Mouse (Mus musculus): Measurements from ENCODE around the gene Prkar2b. TPM values are rescaled to one million over a fixed set of nuclear protein-coding genes. Genes with fewer than 3 reads are reported as not detected.

Gene Prkar2b
- polyA plus RNA-seq, 1 experiment from 2014 or later: 29.6 TPM

- ATAC-seq (ENCODE audit: insufficient read depth, low FRiP score, low read depth): no peak
- H3K4me1 ChIP-seq: no peaks in the 10 kb centered on the region
- WGBS: 63% methylated on average over 3 of the region's 3 CpGs
- no peak overlapping the region for H3K4me2 ChIP-seq
- H3K36me3 ChIP-seq: no peaks in the 10 kb centered on the region
- H3K9ac ChIP-seq: no peak overlapping the region
- H3K4me3 ChIP-seq (replicated peaks): no peak overlapping the region
- no peak overlapping the region for H3K27ac ChIP-seq
- no peaks in the 10 kb centered on the region for H3K9me3 ChIP-seq
- no peaks in the 10 kb centered on the region for H3K27me3 ChIP-seq (replicated peaks)
These were observed 25.8 kb upstream of the Prkar2b start for GRCm38 (mm10) chr12:32086874-32087273.

GRCm38 (mm10) chr12:32085856-32086255 is 24.8 kb upstream of the Prkar2b start:
- H3K4me1 ChIP-seq: no peaks in the 10 kb centered on the region
- ATAC-seq (ENCODE audit: insufficient read depth, low FRiP score, low read depth): no peak
- H3K36me3 ChIP-seq: no peaks in the 10 kb centered on the region
- no peak overlapping the region for H3K27ac ChIP-seq
- 58% methylated on average over 3 of the region's 3 CpGs for WGBS
- no peak overlapping the region for H3K4me2 ChIP-seq
- no peaks in the 10 kb centered on the region for H3K9me3 ChIP-seq
- H3K4me3 ChIP-seq (replicated peaks): no peak overlapping the region
- H3K27me3 ChIP-seq (replicated peaks): no peaks in the 10 kb centered on the region
- no peak overlapping the region for H3K9ac ChIP-seq

- no peaks in the 10 kb centered on the region for H3K36me3 ChIP-seq
- H3K4me3 ChIP-seq (replicated peaks): no peak overlapping the region
- no peak overlapping the region for H3K9ac ChIP-seq
- H3K4me1 ChIP-seq: no peaks in the 10 kb centered on the region
- no peak for ATAC-seq (ENCODE audit: insufficient read depth, low FRiP score, low read depth)
- no peak overlapping the region for H3K4me2 ChIP-seq
- H3K9me3 ChIP-seq: no peaks in the 10 kb centered on the region
- H3K27me3 ChIP-seq (replicated peaks): no peaks in the 10 kb centered on the region
- no peak overlapping the region for H3K27ac ChIP-seq
These were observed 24.1 kb upstream of the Prkar2b start for GRCm38 (mm10) chr12:32085189-32085588.

GRCm38 (mm10) chr12:32084601-32085000 is 23.5 kb upstream of the Prkar2b start:
- H3K27ac ChIP-seq: no peak overlapping the region
- no peaks in the 10 kb centered on the region for H3K9me3 ChIP-seq
- ATAC-seq (ENCODE audit: insufficient read depth, low FRiP score, low read depth): no peak
- no peak overlapping the region for H3K9ac ChIP-seq
- H3K27me3 ChIP-seq (replicated peaks): no peaks in the 10 kb centered on the region
- no peaks in the 10 kb centered on the region for H3K4me1 ChIP-seq
- H3K36me3 ChIP-seq: no peaks in the 10 kb centered on the region
- no peak overlapping the region for H3K4me2 ChIP-seq
- WGBS: 56% methylated on average over 5 of the region's 5 CpGs
- H3K4me3 ChIP-seq (replicated peaks): no peak overlapping the region

- Histone ChIP-seq H3K4me1 (no peaks in the 10 kb centered on the region), H3K4me3 (replicated peaks) (no peak overlapping the region), H3K4me2 (no peak overlapping the region), H3K27me3 (replicated peaks) (no peaks in the 10 kb centered on the region), H3K27ac (no peak overlapping the region), H3K9me3 (no peaks in the 10 kb centered on the region), H3K9ac (no peak overlapping the region), H3K36me3 (no peaks in the 10 kb centered on the region)
- no peak for ATAC-seq (ENCODE audit: insufficient read depth, low FRiP score, low read depth)
- WGBS: 80% methylated on average over 9 of the region's 9 CpGs
These were observed 19.6 kb upstream of the Prkar2b start for GRCm38 (mm10) chr12:32080692-32081091.

- Histone ChIP-seq H3K27me3 (replicated peaks) (no peaks in the 10 kb centered on the region), H3K4me1 (no peaks in the 10 kb centered on the region), H3K9me3 (no peaks in the 10 kb centered on the region), H3K4me3 (replicated peaks) (no peak overlapping the region), H3K36me3 (no peaks in the 10 kb centered on the region), H3K9ac (no peak overlapping the region), H3K4me2 (no peak overlapping the region), H3K27ac (no peak overlapping the region)
- WGBS: 88% methylated on average over 6 of the region's 6 CpGs
- no peak for ATAC-seq (ENCODE audit: insufficient read depth, low FRiP score, low read depth)
These were observed 16.3 kb upstream of the Prkar2b start for GRCm38 (mm10) chr12:32077403-32077802.

- Histone ChIP-seq H3K4me1 (no peaks in the 10 kb centered on the region), H3K27ac (no peak overlapping the region), H3K9ac (no peak overlapping the region), H3K36me3 (no peaks in the 10 kb centered on the region), H3K4me2 (no peak overlapping the region), H3K9me3 (no peaks in the 10 kb centered on the region), H3K27me3 (replicated peaks) (no peaks in the 10 kb centered on the region), H3K4me3 (replicated peaks) (no peak overlapping the region)
- WGBS: 76% methylated on average over 10 of the region's 10 CpGs
- ATAC-seq (ENCODE audit: insufficient read depth, low FRiP score, low read depth): no peak
These were observed 15.0 kb upstream of the Prkar2b start for GRCm38 (mm10) chr12:32075831-32076715.

GRCm38 (mm10) chr12:32074271-32074670 is 13.2 kb upstream of the Prkar2b start:
- H3K4me3 ChIP-seq (replicated peaks): no peak overlapping the region
- H3K4me2 ChIP-seq: no peak overlapping the region
- H3K9ac ChIP-seq: no peak overlapping the region
- H3K9me3 ChIP-seq: no peaks in the 10 kb centered on the region
- ATAC-seq (ENCODE audit: insufficient read depth, low FRiP score, low read depth): no peak
- 75% methylated on average over 6 of the region's 6 CpGs for WGBS
- H3K27ac ChIP-seq: no peak overlapping the region
- no peaks in the 10 kb centered on the region for H3K27me3 ChIP-seq (replicated peaks)
- H3K4me1 ChIP-seq: no peaks in the 10 kb centered on the region
- no peaks in the 10 kb centered on the region for H3K36me3 ChIP-seq

- ATAC-seq (ENCODE audit: insufficient read depth, low FRiP score, low read depth): no peak
- Histone ChIP-seq H3K4me2 (no peak overlapping the region), H3K36me3 (no peaks in the 10 kb centered on the region), H3K9ac (no peak overlapping the region), H3K27me3 (replicated peaks) (no peaks in the 10 kb centered on the region), H3K4me1 (no peaks in the 10 kb centered on the region), H3K9me3 (no peaks in the 10 kb centered on the region), H3K27ac (no peak overlapping the region), H3K4me3 (replicated peaks) (no peak overlapping the region)
- 51% methylated on average over 5 of the region's 5 CpGs for WGBS
These were observed 4.9 kb upstream of the Prkar2b start for GRCm38 (mm10) chr12:32066004-32066403.

- peak overlapping the region; percentile 83 for H3K9ac ChIP-seq
- peak overlapping the region; percentile 94 for H3K27ac ChIP-seq
- no peaks in the 10 kb centered on the region for H3K4me1 ChIP-seq
- no peaks in the 10 kb centered on the region for H3K9me3 ChIP-seq
- H3K4me3 ChIP-seq (replicated peaks): peak overlapping the region; percentile 82
- peak overlapping the region; percentile 87 for H3K4me2 ChIP-seq
- H3K27me3 ChIP-seq (replicated peaks): no peaks in the 10 kb centered on the region
- no peaks in the 10 kb centered on the region for H3K36me3 ChIP-seq
- peak; percentile 70 for ATAC-seq (ENCODE audit: insufficient read depth, low FRiP score, low read depth)
- under 1% methylated on average over 61 of the region's 66 CpGs for WGBS
These were observed 628 bp downstream of the Prkar2b start for GRCm38 (mm10) chr12:32060247-32061089.

- H3K4me2 ChIP-seq: peak overlapping the region; percentile 87
- 21% methylated on average over 6 of the region's 6 CpGs for WGBS
- H3K9me3 ChIP-seq: no peaks in the 10 kb centered on the region
- H3K27ac ChIP-seq: no peak overlapping the region
- ATAC-seq (ENCODE audit: insufficient read depth, low FRiP score, low read depth): no peak
- no peaks in the 10 kb centered on the region for H3K4me1 ChIP-seq
- no peaks in the 10 kb centered on the region for H3K36me3 ChIP-seq
- no peaks in the 10 kb centered on the region for H3K27me3 ChIP-seq (replicated peaks)
- H3K4me3 ChIP-seq (replicated peaks): peak overlapping the region; percentile 19
- no peak overlapping the region for H3K9ac ChIP-seq
These were observed 1.4 kb downstream of the Prkar2b start for GRCm38 (mm10) chr12:32059707-32060106.

- H3K27me3 ChIP-seq (replicated peaks): no peaks in the 10 kb centered on the region
- no peaks in the 10 kb centered on the region for H3K36me3 ChIP-seq
- H3K9me3 ChIP-seq: no peaks in the 10 kb centered on the region
- H3K9ac ChIP-seq: no peak overlapping the region
- H3K4me2 ChIP-seq: no peak overlapping the region; the same call in 1 of the 2 replicates
- ATAC-seq (ENCODE audit: insufficient read depth, low FRiP score, low read depth): no peak
- no peaks in the 10 kb centered on the region for H3K4me1 ChIP-seq
- WGBS: 75% methylated on average over 2 of the region's 2 CpGs
- H3K4me3 ChIP-seq (replicated peaks): no peak overlapping the region
- no peak overlapping the region for H3K27ac ChIP-seq
These were observed 2.0 kb downstream of the Prkar2b start for GRCm38 (mm10) chr12:32059135-32059534.

Data from stomach, embryonic 15.5 days (tissue).